Mouse (Mus musculus) limb, embryonic 12.5 days (tissue): ENCODE results near the gene Cep170. TPM values are rescaled to one million over a fixed set of nuclear protein-coding genes. Genes with fewer than 3 reads are reported as not detected.

Experiments
- ATAC-seq: fragments of 200-750 bp; cut with Nextera tagmentation; 2 replicates; pipeline ENCODE4 v1.8.0; 2017; ENCODE audit warnings: low read depth, moderate TSS enrichment; ENCODE audit not compliant: insufficient number of reproducible peaks, insufficient read depth, low FRiP score, low TSS enrichment
- H3K27ac ChIP-seq: fragments of 300-500 bp; sonication (generic); 2 replicates; pipeline ENCODE4 v1.5.1; 2016; ENCODE audit warnings: mild to moderate bottlenecking, moderate library complexity
- H3K27me3 ChIP-seq: fragments of 300-500 bp; sonication (generic); 2 replicates; pipeline ENCODE4 v1.6.1; 2016; ENCODE audit warnings: mild to moderate bottlenecking, moderate library complexity
- H3K36me3 ChIP-seq: fragments of 300-500 bp; sonication (generic); 2 replicates; pipeline ENCODE4 v1.6.1; 2016; ENCODE audit warnings: mild to moderate bottlenecking, moderate library complexity
- H3K4me1 ChIP-seq: fragments of 300-500 bp; sonication (generic); replicated peaks from 2 replicates; pipeline ENCODE4 v1.6.1; 2016
- H3K4me2 ChIP-seq: fragments of 300-500 bp; sonication (generic); 2 replicates; pipeline ENCODE4 v1.6.1; 2016; ENCODE audit warnings: mild to moderate bottlenecking, moderate library complexity
- H3K4me3 ChIP-seq: fragments of 300-500 bp; sonication (generic); replicated peaks from 2 replicates; pipeline ENCODE4 v1.5.1; 2016; ENCODE audit warnings: mild to moderate bottlenecking
- H3K9ac ChIP-seq: fragments of 300-500 bp; sonication (generic); replicated peaks from 2 replicates; pipeline ENCODE4 v1.6.1; 2016; ENCODE audit warnings: mild to moderate bottlenecking, moderate library complexity
- H3K9me3 ChIP-seq: fragments of 300-500 bp; sonication (generic); 2 replicates; pipeline ENCODE4 v1.6.1; 2016; ENCODE audit warnings: mild to moderate bottlenecking, moderate library complexity
- WGBS: fragments of 180-500 bp; shearing (Covaris S2); methylation state at CpG from one replicate; pipeline ENCODE4 v1.1.7; 2016; 5-methylcytosine and 5-hydroxymethylcytosine counted together
- polyA plus RNA-seq: library from polyadenylated mRNA; unstranded; fragments of >200 nt; fragmentation: Nextera tagmentation; extraction: Ambion mirVana; gene quantifications from 2 replicates; pipeline ENCODE4 v1.2.1, GENCODE M21; 2016

The Cep170 gene
- polyA plus RNA-seq, 1 experiment from 2014 or later = 36.4 TPM

DNA sequence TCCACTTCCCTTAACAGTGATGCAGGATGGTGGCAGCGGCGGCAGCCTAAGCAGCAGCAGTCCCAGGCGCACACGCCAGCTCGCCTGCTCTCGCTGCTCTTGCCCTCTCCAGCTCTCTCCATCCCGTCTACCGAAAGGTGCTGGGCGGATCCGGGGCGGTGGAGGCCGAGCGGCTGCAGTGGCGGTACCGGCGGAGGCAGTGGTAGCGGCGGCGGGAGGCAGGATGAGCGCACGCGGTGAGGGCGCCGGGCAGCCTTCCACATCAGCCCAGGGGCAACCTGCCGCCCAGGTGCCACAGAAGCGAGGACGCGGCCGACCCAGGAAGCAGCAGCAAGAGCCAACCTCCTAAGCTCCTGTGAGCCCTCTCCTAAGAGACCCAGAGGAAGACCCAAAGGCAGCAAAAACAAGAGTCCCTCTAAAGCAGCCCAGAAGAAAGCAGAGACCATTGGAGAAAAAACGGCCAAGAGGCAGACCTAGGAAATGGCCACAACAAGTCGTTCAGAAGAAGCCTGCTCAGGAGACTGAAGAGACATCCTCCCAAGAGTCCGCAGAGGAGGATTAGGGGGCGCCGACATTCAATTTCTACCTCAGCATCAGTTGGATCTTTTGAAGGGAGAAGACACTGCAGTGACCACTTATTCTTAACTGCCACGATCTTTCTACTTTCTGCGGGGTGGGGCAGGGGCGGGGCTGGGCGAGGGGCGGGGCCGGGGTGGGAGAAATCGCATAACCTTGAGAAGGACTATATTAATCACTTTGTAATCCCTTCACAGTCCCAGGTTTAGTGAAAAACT is 21.8 kb upstream of the Cep170 start:
- peaks cover 16% of the 10 kb centered on the region for H3K27me3 ChIP-seq
- peak; percentile 71; the same call in 1 of the 2 replicates for ATAC-seq
- no peak overlapping the region for H3K27ac ChIP-seq
- H3K4me2 ChIP-seq = peak overlapping the region; percentile 95
- 1% methylated on average over 41 of the region's 41 CpGs for WGBS
- H3K4me3 ChIP-seq = peak overlapping the region; percentile 50
- H3K4me1 ChIP-seq = peaks cover 9% of the 10 kb centered on the region
- H3K9ac ChIP-seq = peak overlapping the region; percentile 60
- no peaks in the 10 kb centered on the region for H3K36me3 ChIP-seq
- no peaks in the 10 kb centered on the region for H3K9me3 ChIP-seq

DNA sequence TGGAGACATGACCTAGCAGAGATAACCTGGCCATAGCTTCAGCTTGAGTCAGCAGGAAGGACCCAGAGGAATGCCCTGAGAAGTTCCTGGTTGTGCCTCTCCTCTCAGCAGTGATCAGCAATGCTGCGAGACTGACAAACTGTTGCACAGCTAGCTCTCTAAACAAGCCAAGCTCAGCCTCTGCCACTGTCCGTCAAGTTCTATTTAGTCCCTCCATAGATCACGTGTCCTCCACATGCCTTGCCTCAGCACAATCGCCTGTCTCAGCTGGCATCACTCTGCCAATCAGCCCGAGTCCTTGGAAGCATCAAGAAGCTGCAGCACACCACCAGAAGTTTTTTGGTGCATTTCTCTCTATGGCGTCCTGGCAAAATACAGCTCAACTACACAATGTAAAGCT is 21.0 kb upstream of the Cep170 start:
- peak overlapping the region; percentile 95; the same call in 1 of the 2 replicates for H3K4me2 ChIP-seq
- no peaks in the 10 kb centered on the region for H3K9me3 ChIP-seq
- H3K4me1 ChIP-seq = peaks cover 9% of the 10 kb centered on the region
- WGBS = 57% methylated on average over 6 of the region's 6 CpGs
- H3K4me3 ChIP-seq = peak overlapping the region; percentile 50; the same call in 1 of the 2 replicates
- peaks cover 16% of the 10 kb centered on the region for H3K27me3 ChIP-seq
- no peaks in the 10 kb centered on the region for H3K36me3 ChIP-seq
- no peak; the same call in 1 of the 2 replicates for ATAC-seq
- H3K9ac ChIP-seq = no peak overlapping the region
- H3K27ac ChIP-seq = no peak overlapping the region

DNA sequence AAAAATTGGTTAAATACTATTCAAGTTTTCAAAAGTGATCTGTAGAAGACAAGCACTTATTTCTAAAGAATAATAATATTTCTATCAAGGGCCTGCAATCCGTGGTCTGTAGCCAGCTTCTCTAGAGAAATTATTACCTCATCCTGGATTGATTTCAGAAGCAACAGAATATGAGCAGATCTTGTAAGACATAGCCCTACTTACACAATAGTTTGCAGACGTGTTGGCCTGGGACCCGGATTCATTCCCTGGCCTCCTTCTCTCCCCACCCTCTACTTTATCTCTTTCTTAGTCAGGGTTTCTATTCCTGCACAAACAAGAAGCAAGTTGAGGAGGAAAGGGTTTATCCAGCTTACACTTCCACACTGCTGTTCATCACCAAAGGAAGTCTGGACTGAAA is 20.1 kb upstream of the Cep170 start:
- Histone ChIP-seq H3K9ac (no peak overlapping the region), H3K9me3 (no peaks in the 10 kb centered on the region), H3K4me3 (no peak overlapping the region), H3K4me1 (peaks cover 9% of the 10 kb centered on the region), H3K4me2 (no peak overlapping the region), H3K27ac (no peak overlapping the region), H3K36me3 (no peaks in the 10 kb centered on the region), H3K27me3 (peaks cover 16% of the 10 kb centered on the region)
- WGBS = 79% methylated on average over 3 of the region's 3 CpGs
- ATAC-seq = no peak

DNA sequence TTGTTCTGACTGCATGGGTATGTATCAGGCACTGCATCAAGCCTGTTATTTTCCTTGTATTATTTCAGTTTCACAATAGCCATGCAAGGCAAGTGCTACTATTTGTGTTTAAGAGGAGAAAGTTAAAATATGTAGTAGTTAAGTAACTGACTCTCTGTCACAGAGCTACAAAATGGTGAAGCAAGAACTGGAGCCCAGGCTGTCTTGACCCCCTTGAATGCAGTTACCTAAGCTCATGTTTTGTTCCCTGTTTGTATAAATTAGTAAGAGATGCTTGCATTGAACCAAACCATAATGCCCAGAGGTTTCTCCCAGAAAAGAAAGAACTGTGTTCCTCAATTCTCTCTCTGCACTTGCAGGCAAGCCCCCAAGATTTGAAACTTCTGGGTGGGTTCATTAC is 19.4 kb upstream of the Cep170 start:
- Histone ChIP-seq H3K9me3 (no peaks in the 10 kb centered on the region), H3K4me3 (no peak overlapping the region), H3K4me1 (peaks cover 9% of the 10 kb centered on the region), H3K36me3 (peaks cover 2% of the 10 kb centered on the region; the same call in 1 of the 2 replicates), H3K4me2 (no peak overlapping the region), H3K27ac (no peak overlapping the region), H3K9ac (no peak overlapping the region), H3K27me3 (peaks cover 16% of the 10 kb centered on the region)
- no peak for ATAC-seq

DNA sequence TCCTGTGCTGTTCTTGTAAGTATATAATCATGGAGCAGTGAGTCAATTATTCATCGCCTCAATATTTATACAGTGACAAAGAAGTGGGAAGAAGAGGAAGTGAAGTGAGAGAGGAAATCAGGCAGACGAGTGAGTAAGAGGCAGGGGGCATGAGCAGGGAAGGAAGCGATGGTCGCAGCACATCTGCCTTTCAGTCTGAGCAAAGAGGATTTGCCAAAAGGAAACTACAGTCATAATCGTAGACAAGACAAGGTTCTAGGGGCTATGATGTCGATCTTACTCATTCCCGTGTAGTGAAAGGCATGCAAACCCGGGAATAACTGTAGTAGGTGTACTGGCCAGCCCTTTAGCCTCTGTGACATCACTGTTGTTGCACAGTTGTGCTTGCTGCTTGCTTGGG is 18.7 kb upstream of the Cep170 start:
- WGBS = 82% methylated on average over 8 of the region's 8 CpGs
- ATAC-seq = no peak
- peaks cover 9% of the 10 kb centered on the region for H3K4me1 ChIP-seq
- H3K27ac ChIP-seq = no peak overlapping the region
- no peak overlapping the region for H3K4me3 ChIP-seq
- no peaks in the 10 kb centered on the region for H3K9me3 ChIP-seq
- H3K27me3 ChIP-seq = peaks cover 16% of the 10 kb centered on the region
- H3K9ac ChIP-seq = no peak overlapping the region
- H3K4me2 ChIP-seq = no peak overlapping the region
- H3K36me3 ChIP-seq = peaks cover 2% of the 10 kb centered on the region; the same call in 1 of the 2 replicates

DNA sequence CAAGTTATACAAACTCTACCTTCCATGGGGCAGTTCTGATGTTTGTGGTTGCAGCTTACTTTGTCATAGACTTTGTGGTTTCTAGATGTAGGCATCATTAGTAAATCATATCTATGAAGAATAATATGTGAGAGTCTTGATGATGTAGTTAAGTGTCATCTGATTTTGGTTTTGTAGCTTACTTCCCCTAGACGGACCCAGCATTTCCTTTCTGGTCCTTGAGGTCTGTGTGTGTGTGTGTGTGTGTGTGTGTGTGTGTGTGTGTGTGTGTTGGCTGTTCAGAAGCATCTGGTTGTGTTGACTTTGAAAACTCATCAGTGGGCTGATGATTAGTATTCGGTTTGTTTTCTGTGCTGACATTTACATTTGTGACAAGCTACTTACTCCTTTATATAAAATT is 18.2 kb upstream of the Cep170 start:
- peaks cover 2% of the 10 kb centered on the region; the same call in 1 of the 2 replicates for H3K36me3 ChIP-seq
- no peak overlapping the region for H3K4me2 ChIP-seq
- 71% methylated on average over 2 of the region's 2 CpGs for WGBS
- no peak overlapping the region for H3K27ac ChIP-seq
- H3K4me3 ChIP-seq = no peak overlapping the region
- H3K9ac ChIP-seq = no peak overlapping the region
- peaks cover 9% of the 10 kb centered on the region for H3K4me1 ChIP-seq
- no peak for ATAC-seq
- H3K9me3 ChIP-seq = no peaks in the 10 kb centered on the region
- peaks cover 16% of the 10 kb centered on the region for H3K27me3 ChIP-seq

- Histone ChIP-seq H3K27me3 (no peaks in the 10 kb centered on the region), H3K36me3 (peaks cover 2% of the 10 kb centered on the region; the same call in 1 of the 2 replicates), H3K9me3 (no peaks in the 10 kb centered on the region), H3K27ac (no peak overlapping the region), H3K4me1 (no peaks in the 10 kb centered on the region), H3K9ac (no peak overlapping the region), H3K4me2 (no peak overlapping the region), H3K4me3 (no peak overlapping the region)
- ATAC-seq = no peak
- 88% methylated on average over 12 of the region's 12 CpGs for WGBS
Measured at GRCm38 (mm10) chr1:176828666-176829065, 14.8 kb upstream of the Cep170 start.

GRCm38 (mm10) chr1:176827945-176828485 is 14.1 kb upstream of the Cep170 start:
- Histone ChIP-seq H3K36me3 (peaks cover 2% of the 10 kb centered on the region; the same call in 1 of the 2 replicates), H3K27ac (no peak overlapping the region), H3K4me1 (no peaks in the 10 kb centered on the region), H3K4me3 (no peak overlapping the region), H3K4me2 (no peak overlapping the region), H3K27me3 (no peaks in the 10 kb centered on the region), H3K9ac (no peak overlapping the region), H3K9me3 (no peaks in the 10 kb centered on the region)
- ATAC-seq = no peak
- 76% methylated on average over 5 of the region's 5 CpGs for WGBS

DNA sequence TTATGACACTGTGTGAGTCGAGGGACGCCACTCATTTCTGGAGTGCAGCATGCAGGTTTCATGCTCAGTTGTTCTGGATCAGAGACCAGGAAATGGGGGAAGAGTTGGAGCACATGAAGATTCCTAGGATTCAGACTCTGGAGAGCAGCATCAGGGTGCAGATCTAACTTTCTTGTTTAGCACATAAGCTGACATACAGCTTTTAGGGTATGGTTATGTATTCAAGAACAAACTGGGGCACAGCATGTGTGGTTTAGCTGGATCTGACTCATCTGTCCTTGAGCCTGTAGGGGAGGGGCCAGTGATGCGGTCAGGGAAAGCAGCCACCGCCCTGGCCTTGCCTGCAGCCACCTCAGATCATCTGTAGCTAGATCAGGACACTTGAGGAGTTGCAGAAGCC is 13.5 kb upstream of the Cep170 start:
- Histone ChIP-seq H3K4me2 (no peak overlapping the region), H3K36me3 (peaks cover 2% of the 10 kb centered on the region; the same call in 1 of the 2 replicates), H3K4me3 (no peak overlapping the region), H3K9ac (no peak overlapping the region), H3K27me3 (no peaks in the 10 kb centered on the region), H3K9me3 (no peaks in the 10 kb centered on the region), H3K4me1 (no peaks in the 10 kb centered on the region), H3K27ac (no peak overlapping the region)
- ATAC-seq = no peak
- WGBS = 85% methylated on average over 4 of the region's 4 CpGs

DNA sequence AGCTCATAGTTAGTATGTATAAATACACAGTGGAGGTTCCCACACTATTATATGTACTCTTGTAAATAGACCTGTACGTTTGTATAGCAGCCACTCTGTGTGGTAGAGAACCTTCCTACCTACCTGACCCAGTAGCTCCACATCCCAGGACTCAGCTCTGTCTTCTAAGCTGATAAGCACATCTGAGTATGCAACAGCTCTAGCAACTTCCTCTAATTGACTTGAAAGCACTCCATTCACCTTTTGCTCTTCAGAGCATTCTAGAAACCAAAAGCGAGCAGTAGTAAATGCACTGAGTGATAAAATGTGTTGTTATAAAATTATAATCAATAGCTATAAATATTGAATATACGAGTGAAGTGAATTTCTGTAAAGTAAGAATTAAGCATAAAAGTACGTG is 13.1 kb upstream of the Cep170 start:
- no peak overlapping the region for H3K9ac ChIP-seq
- ATAC-seq = no peak
- H3K27ac ChIP-seq = no peak overlapping the region
- no peak overlapping the region for H3K4me2 ChIP-seq
- WGBS = 76% methylated on average over 4 of the region's 4 CpGs
- H3K9me3 ChIP-seq = no peaks in the 10 kb centered on the region
- no peaks in the 10 kb centered on the region for H3K4me1 ChIP-seq
- H3K36me3 ChIP-seq = peaks cover 2% of the 10 kb centered on the region; the same call in 1 of the 2 replicates
- no peaks in the 10 kb centered on the region for H3K27me3 ChIP-seq
- H3K4me3 ChIP-seq = no peak overlapping the region

GRCm38 (mm10) chr1:176826186-176826585 is 12.3 kb upstream of the Cep170 start:
- Histone ChIP-seq H3K9me3 (no peaks in the 10 kb centered on the region), H3K27me3 (no peaks in the 10 kb centered on the region), H3K36me3 (peaks cover 2% of the 10 kb centered on the region; the same call in 1 of the 2 replicates), H3K4me1 (no peaks in the 10 kb centered on the region), H3K4me3 (no peak overlapping the region), H3K27ac (no peak overlapping the region), H3K4me2 (no peak overlapping the region), H3K9ac (no peak overlapping the region)
- ATAC-seq = no peak
- WGBS = 86% methylated on average over 11 of the region's 11 CpGs
